Mouse (Mus musculus): ENCODE data around the gene Skint11.
"Not testable (repeated sequence)": the region's sequence is repeated elsewhere in the genome, so short reads cannot be mapped to it uniquely, and the experiment has no call there.

Gene Skint11

DNA sequence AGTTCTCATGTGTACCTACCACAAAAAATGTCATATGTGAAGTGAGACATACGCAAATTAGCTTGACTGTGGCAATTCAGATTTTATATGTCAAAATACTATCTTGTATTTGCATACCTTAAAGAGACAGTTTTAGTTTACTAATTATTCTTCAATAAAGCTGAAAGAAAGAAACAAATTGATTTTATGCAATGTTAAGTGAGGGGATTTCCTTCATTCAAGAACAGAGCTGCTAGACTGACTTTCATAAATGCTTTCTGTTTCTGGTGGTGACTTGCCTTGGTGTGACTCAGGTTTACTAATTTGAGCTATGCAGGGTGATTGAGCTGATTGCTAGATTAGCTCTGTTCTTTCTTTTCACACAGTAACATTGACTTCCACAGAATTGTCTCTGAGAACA is at the start of gene Skint11:
Gene Skint11 (plus strand): TSS at position 301 of the 400 bp plus-strand sequence.
- no peak for DNase-seq (ENCODE audit: low read depth, low spot score)

- DNase-seq (ENCODE audit: low read depth, low spot score), result no peak
These were observed 2.0 kb upstream of the Skint11 start for GRCm38 (mm10) chr4:114161149-114161548.

DNA sequence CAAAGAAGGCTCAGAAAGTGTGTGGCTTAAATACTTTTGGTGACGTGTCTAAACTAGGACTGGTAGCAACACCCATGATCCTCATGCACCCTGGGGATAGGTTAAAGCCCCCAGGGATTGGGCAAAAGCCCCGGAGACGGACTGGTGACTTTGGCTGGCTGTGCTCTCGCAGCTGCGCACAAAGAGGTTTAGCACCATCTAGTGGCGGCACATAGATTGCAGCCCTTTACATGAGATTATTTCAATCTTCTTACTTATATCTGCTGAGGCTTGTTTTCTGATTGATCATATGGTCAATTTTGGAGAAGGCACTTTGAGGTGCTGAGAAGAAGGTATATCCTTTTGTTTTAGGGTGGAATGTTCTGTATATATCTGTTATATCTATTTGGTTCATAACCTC is 9.7 kb downstream of the Skint11 start:
- DNase-seq (ENCODE audit: low read depth, low spot score), result not testable (repeated sequence)

DNA sequence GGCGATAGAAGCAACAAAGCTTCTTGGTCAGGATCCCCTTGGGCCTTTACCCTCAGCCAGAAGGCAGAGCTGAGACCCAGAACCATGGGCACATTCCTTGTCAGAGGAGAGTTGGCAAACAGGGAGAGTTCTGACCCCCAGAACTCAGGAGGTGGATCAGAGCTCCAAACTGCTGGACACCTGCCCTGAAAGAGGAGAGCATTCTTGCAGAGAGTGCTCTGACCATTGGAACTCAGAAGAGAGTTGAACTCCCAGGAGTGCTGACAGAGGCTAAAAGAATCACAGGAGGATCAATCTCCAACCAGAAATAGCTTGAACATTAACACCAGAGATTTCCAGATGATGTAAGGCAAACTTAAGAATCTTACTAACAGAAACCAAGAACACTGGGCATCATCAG is 93.7 kb downstream of the Skint11 start:
- not testable (repeated sequence) for DNase-seq (ENCODE audit: low read depth, low spot score)

Data from WW6 (cell line).